Mouse (Mus musculus): ENCODE data around the gene Rabggtb. TPM values are rescaled to one million over a fixed set of nuclear protein-coding genes. Genes with fewer than 3 reads are reported as not detected.
"Not testable (repeated sequence)": the region's sequence is repeated elsewhere in the genome, so short reads cannot be mapped to it uniquely, and the experiment has no call there.

The Rabggtb gene
- polyA plus RNA-seq, 2 experiments from 2014 or later, result 37.5 to 45.8 TPM

GRCm38 (mm10) chr3:153863816-153864215 lies 49.0 kb downstream of the Rabggtb start:
- peak; percentile 83 for ATAC-seq

DNA sequence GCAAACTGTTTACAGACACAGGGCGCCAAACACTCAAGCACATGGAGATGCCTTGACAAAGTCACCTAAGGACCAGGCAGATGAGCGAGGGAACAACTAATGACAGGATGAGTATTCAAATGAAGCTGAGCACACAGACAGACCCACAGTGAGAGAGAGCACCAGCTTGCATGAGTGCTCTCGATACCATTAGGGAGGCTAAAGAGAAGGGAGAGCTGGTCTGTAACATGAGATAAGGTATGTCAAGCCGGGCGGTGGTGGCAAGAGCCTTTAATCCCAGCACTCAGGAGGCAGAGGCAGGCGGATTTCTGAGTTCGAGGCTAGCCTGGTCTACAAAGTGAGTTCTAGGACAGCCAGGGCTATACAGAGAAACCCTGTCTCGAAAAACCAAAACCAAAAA lies 52.4 kb downstream of the Rabggtb start:
- not testable (repeated sequence) for ATAC-seq

GRCm38 (mm10) chr3:153858350-153859001 lies 54.3 kb downstream of the Rabggtb start:
- ATAC-seq, result no peak

Other genes with a start within 250 kb of the Rabggtb start
- 10 to 100 TPM; 29.1 to 52.4 TPM for gene St6galnac3, start 187.8 kb downstream of the Rabggtb start, polyA plus RNA-seq (2017; shearing (Covaris generic))
- gene Asb17, start 68.8 kb downstream of the Rabggtb start, polyA plus RNA-seq (2017; shearing (Covaris generic)), result under 1 TPM in 1 of 2 experiments, not detected in 1; 0.24 TPM
- under 1 TPM in 1 of 2 experiments, not detected in 1; 0.16 TPM for gene Msh4, start 6.9 kb downstream of the Rabggtb start, polyA plus RNA-seq (2017; shearing (Covaris generic))
- gene Acadm, start 31.6 kb upstream of the Rabggtb start, polyA plus RNA-seq (2017; shearing (Covaris generic)), result 10 to 100 TPM; 32.9 to 36.5 TPM
- not detected for gene Slc44a5, start 60.4 kb upstream of the Rabggtb start, polyA plus RNA-seq (2017; shearing (Covaris generic))

All from activated CD4-positive, CD25-positive, alpha-beta regulatory T cell, adult 4 months (primary cell).